In genomic region chr13:21279559-21279958, GRCm38 (mm10) we compare ENCODE assay signal across 8 mouse cellular contexts. TPM values are rescaled to one million over a fixed set of nuclear protein-coding genes. Genes with fewer than 3 reads are reported as not detected.
DNase-seq lines count a peak whose midpoint lies in the region; ATAC-seq and TF ChIP-seq lines count a peak whose summit lies in the region.

No protein-coding gene starts in this region.

- ATAC-seq in forebrain, postnatal 0 days = peak; percentile 68
- ATAC-seq in neutrophil, adult 5-6 weeks (ENCODE audit: extremely low read depth, insufficient number of reproducible peaks, low FRiP score, poor library complexity, severe bottlenecking) = peak; percentile 26; the same call in 1 of the 2 replicates

- no peak for TF ChIP-seq EP300 in MEL (IDR thresholded peaks at IDR 0.05; ENCODE audit: low read depth in 1 of 2, low read length in 2 of 2)

- H3K4me1 ChIP-seq in MEL (ENCODE audit: control insufficient read depth in 1 of 2, insufficient read depth in 2 of 2, low read length in 2 of 2) = peaks cover 0 to 8% of the 10 kb centered on the region in 2 experiments; a peak in 2 of 4 replicates
- H3K4me1 ChIP-seq in forebrain, postnatal 0 days (ENCODE audit: insufficient read depth) = no peaks in the 10 kb centered on the region
- H3K4me1 ChIP-seq in lung, adult 2 months (ENCODE audit: control insufficient read depth, insufficient read depth, low read length) = peaks cover 14% of the 10 kb centered on the region

- H3K79me2 ChIP-seq in MEL (ENCODE audit: control insufficient read depth, insufficient read depth, low read length, poor library complexity) = peaks cover 1% of the 10 kb centered on the region; the same call in 1 of the 2 replicates

- TF ChIP-seq CTCF in MEL (IDR thresholded peaks at IDR 0.05 in 2 of 3, conservative IDR thresholded peaks at IDR 0.05 in 1 of 3; ENCODE audit: control insufficient read depth in 1 of 3, insufficient read depth in 1 of 3, low read depth in 2 of 3, low read length in 3 of 3, poor library complexity in 1 of 3, severe bottlenecking in 1 of 3) = no peak
- no peak for TF ChIP-seq CTCF in forebrain, postnatal 0 days (IDR thresholded peaks at IDR 0.05; ENCODE audit: low read depth)
- TF ChIP-seq CTCF in layer of hippocampus, adult 2 months (conservative IDR thresholded peaks at IDR 0.05) = no peak
- TF ChIP-seq CTCF in lung, adult 2 months (IDR thresholded peaks at IDR 0.05; ENCODE audit: insufficient read depth, low read length) = no peak

- H3K27ac ChIP-seq in MEL (ENCODE audit: control insufficient read depth, low read depth, low read length) = no peak overlapping the region
- H3K27ac ChIP-seq in forebrain, postnatal 0 days (ENCODE audit: low read depth, low read length) = no peak overlapping the region
- no peak overlapping the region for H3K27ac ChIP-seq in layer of hippocampus, adult 2 months

- H3K9me3 ChIP-seq in MEL (replicated peaks; ENCODE audit: insufficient read depth, low read length) = no peaks in the 10 kb centered on the region
- H3K9me3 ChIP-seq in forebrain, postnatal 0 days (ENCODE audit: low read length) = no peaks in the 10 kb centered on the region

- peak; percentile 90 for DNase-seq in MEL (ENCODE audit: low read depth, low spot score)
- peak; percentile 82 to 92 for DNase-seq in cerebellum, adult 18-20 months
- peak; percentile 97 for DNase-seq in forebrain, postnatal 0 days
- DNase-seq in heart, postnatal 4 days = peak; percentile 87
- DNase-seq in layer of hippocampus, adult 2 months (ENCODE audit: low spot score in 2 of 2) = peak; percentile 88 to 94
- DNase-seq in lung, adult 2 months = peak; percentile 62
- DNase-seq in testis, postnatal 14 days (ENCODE audit: low spot score) = peak; percentile 65

- peak overlapping the region; percentile 55 to 60 for H3K4me3 ChIP-seq in MEL (ENCODE audit: control insufficient read depth in 1 of 2, insufficient read depth in 1 of 2, low read depth in 2 of 2, low read length in 2 of 2)
- peak overlapping the region; percentile 37 for H3K4me3 ChIP-seq in forebrain, postnatal 0 days (ENCODE audit: low read depth, low read length)
- peak overlapping the region; percentile 69 for H3K4me3 ChIP-seq in layer of hippocampus, adult 2 months
- peak overlapping the region; percentile 64 for H3K4me3 ChIP-seq in lung, adult 2 months (replicated peaks; ENCODE audit: extremely low read depth, low read depth, low read length)

- TF ChIP-seq POLR2A in MEL (IDR thresholded peaks at IDR 0.05; ENCODE audit: control insufficient read depth in 1 of 2, insufficient read depth in 1 of 2, low read depth in 1 of 2, low read length in 2 of 2, poor library complexity in 1 of 2) = no peak
- no peak for TF ChIP-seq POLR2A in lung, adult 2 months (IDR thresholded peaks at IDR 0.05; ENCODE audit: borderline replicate concordance, extremely low read depth, low read depth, low read length)

- TF ChIP-seq RAD21 in MEL (IDR thresholded peaks at IDR 0.05; ENCODE audit: low read depth, low read length) = no peak

- H3K27me3 ChIP-seq in MEL (ENCODE audit: control insufficient read depth in 1 of 2, insufficient read depth in 2 of 2, low read length in 2 of 2) = no peaks in the 10 kb centered on the region; a peak in 2 of 4 replicates
- H3K27me3 ChIP-seq in forebrain, postnatal 0 days (ENCODE audit: insufficient read depth, low read length) = no peaks in the 10 kb centered on the region

- peak overlapping the region; percentile 15 for H3K9ac ChIP-seq in MEL (ENCODE audit: control insufficient read depth, low read depth, low read length, poor library complexity, severe bottlenecking)
- H3K9ac ChIP-seq in forebrain, postnatal 0 days = peak overlapping the region; percentile 3; the same call in 1 of the 2 replicates

- H3K4me2 ChIP-seq in forebrain, postnatal 0 days (ENCODE audit: low read depth) = peak overlapping the region; percentile 58

- under 1% methylated on average over 13 of the region's 13 CpGs for WGBS in forebrain, postnatal 0 days
- under 1% methylated on average over 13 of the region's 13 CpGs for WGBS in lung, adult 2 months

- H3K36me3 ChIP-seq in MEL (ENCODE audit: control insufficient read depth in 1 of 2, insufficient read depth in 2 of 2, low read length in 2 of 2) = peaks cover 0 to 6% of the 10 kb centered on the region in 2 experiments; a peak in 2 of 4 replicates
- no peaks in the 10 kb centered on the region for H3K36me3 ChIP-seq in forebrain, postnatal 0 days (ENCODE audit: insufficient read depth)

TF ChIP-seq in MEL, 35 proteins besides CTCF, POLR2A, EP300 and RAD21:
- TF ChIP-seq MYB (IDR thresholded peaks at IDR 0.05; ENCODE audit: low read depth, low read length) = no peak
- TF ChIP-seq ELF1 (IDR thresholded peaks at IDR 0.05; ENCODE audit: low read depth, low read length) = peak; percentile 41; the same call in 1 of the 2 replicates
- TF ChIP-seq MAX (IDR thresholded peaks at IDR 0.05; ENCODE audit: low read length) = 0 out of 2 replicates have a peak, but pooled peaks have one; percentile 79
- TF ChIP-seq USF1 (IDR thresholded peaks at IDR 0.05; ENCODE audit: low read depth, low read length) = peak; percentile 89
- peak; percentile 100 for TF ChIP-seq TBP (IDR thresholded peaks at IDR 0.05; ENCODE audit: low read depth, low read length)
- TF ChIP-seq MAFK (IDR thresholded peaks at IDR 0.05; ENCODE audit: borderline replicate concordance, low read depth, low read length) = peak; percentile 98
- TF ChIP-seq KAT2A (conservative IDR thresholded peaks at IDR 0.05; ENCODE audit: low read depth, low read length) = peak; percentile 35; the same call in 1 of the 2 replicates
- TF ChIP-seq GATA1 (IDR thresholded peaks at IDR 0.05; ENCODE audit: low read depth, low read length) = peak; percentile 51
- peak; percentile 94 for TF ChIP-seq MYC (IDR thresholded peaks at IDR 0.05; ENCODE audit: low read depth, low read length)
- TF ChIP-seq MXI1 (IDR thresholded peaks at IDR 0.05; ENCODE audit: low read depth, low read length) = 0 out of 2 replicates have a peak, but pooled peaks have one; percentile 17
- no peak for TF ChIP-seq ZNF384 (IDR thresholded peaks at IDR 0.05; ENCODE audit: low read depth, low read length)
TF ChIP-seq in MEL: peak in this region for 9.

RNA-seq across cellular contexts. Expression of gene Gpx5, which starts 13.0 kb away (rescaled TPM):
- not detected in 2 replicates for total RNA-seq in MEL (2012; rRNA removed)
- not detected for polyA plus RNA-seq in MEL (2012; ENCODE audit: insufficient read depth in 1 of 2, insufficient read length in 2 of 2, low read depth in 1 of 2, low replicate concordance in 2 of 2, missing spikeins in 1 of 2)
- total RNA-seq in forebrain, postnatal 0 days (2014; rRNA removed) = not detected in 2 replicates
- polyA plus RNA-seq in forebrain, postnatal 0 days (2015; fragmentation: Nextera tagmentation; extraction: Ambion mirVana) = not detected in 2 replicates
- not detected for total RNA-seq in heart, postnatal 4 days (2021)
- not detected for total RNA-seq in layer of hippocampus, adult 2 months (2021)
- polyA plus RNA-seq in lung, adult 2 months (2012; rRNA removed) = not detected in 2 replicates
- total RNA-seq in neutrophil, adult 5-6 weeks (2017) = not detected in 2 replicates

RNA-seq across cellular contexts. Expression of gene Gpx6, which starts 32.4 kb away (rescaled TPM):
- not detected in 2 replicates for total RNA-seq in MEL (2012; rRNA removed)
- polyA plus RNA-seq in MEL (2012; ENCODE audit: insufficient read depth in 1 of 2, insufficient read length in 2 of 2, low read depth in 1 of 2, low replicate concordance in 2 of 2, missing spikeins in 1 of 2) = not detected
- total RNA-seq in forebrain, postnatal 0 days (2014; rRNA removed) = 0.15 TPM in 1 of 2 replicates, not detected in the other
- 0.11 and 0.14 TPM in 2 replicates for polyA plus RNA-seq in forebrain, postnatal 0 days (2015; fragmentation: Nextera tagmentation; extraction: Ambion mirVana)
- not detected for total RNA-seq in heart, postnatal 4 days (2021)
- total RNA-seq in layer of hippocampus, adult 2 months (2021) = not detected
- not detected in 2 replicates for polyA plus RNA-seq in lung, adult 2 months (2012; rRNA removed)
- total RNA-seq in neutrophil, adult 5-6 weeks (2017) = not detected in 2 replicates
